Mouse (Mus musculus) heart, embryonic 13.5 days (tissue): Measurements from ENCODE around the gene Mnd1. TPM values are rescaled to one million over a fixed set of nuclear protein-coding genes. Genes with fewer than 3 reads are reported as not detected.

Experiments used
- ATAC-seq: fragments of 200-750 bp; cut with Nextera tagmentation; 2 replicates; pipeline ENCODE4 v1.8.0; 2017; ENCODE audit warnings: moderate TSS enrichment; ENCODE audit not compliant: insufficient number of reproducible peaks, low FRiP score, low TSS enrichment; ENCODE audit errors: extremely low read depth
- H3K27ac ChIP-seq: fragments of 300-500 bp; sonication (generic); replicated peaks from 2 replicates; pipeline ENCODE4 v1.5.1; 2015; ENCODE audit warnings: moderate library complexity, mild to moderate bottlenecking, inconsistent platforms
- H3K27me3 ChIP-seq: fragments of 300-500 bp; sonication (generic); replicated peaks from 2 replicates; pipeline ENCODE4 v1.6.1; 2015; ENCODE audit warnings: mild to moderate bottlenecking, inconsistent platforms
- H3K36me3 ChIP-seq: fragments of 300-500 bp; sonication (generic); 2 replicates; pipeline ENCODE4 v1.6.1; 2015; ENCODE audit warnings: mild to moderate bottlenecking, inconsistent platforms
- H3K4me1 ChIP-seq: fragments of 300-500 bp; sonication (generic); 2 replicates; pipeline ENCODE4 v1.6.1; 2015; ENCODE audit warnings: inconsistent platforms
- H3K4me2 ChIP-seq: fragments of 300-500 bp; sonication (generic); 2 replicates; pipeline ENCODE4 v1.6.1; 2015; ENCODE audit warnings: inconsistent platforms, mild to moderate bottlenecking, moderate library complexity
- H3K4me3 ChIP-seq: fragments of 300-500 bp; sonication (generic); 2 replicates; pipeline ENCODE4 v1.5.1; 2015; ENCODE audit warnings: moderate library complexity, mild to moderate bottlenecking, inconsistent platforms
- H3K9ac ChIP-seq: fragments of 300-500 bp; sonication (generic); 2 replicates; pipeline ENCODE4 v1.6.1; 2015; ENCODE audit warnings: inconsistent platforms, mild to moderate bottlenecking, moderate library complexity
- H3K9me3 ChIP-seq: fragments of 300-500 bp; sonication (generic); 2 replicates; pipeline ENCODE4 v1.6.1; 2016; ENCODE audit warnings: inconsistent platforms
- WGBS: fragments of 180-500 bp; shearing (Covaris S2); methylation state at CpG from one replicate; pipeline ENCODE4 v1.1.7; 2015; ENCODE audit warnings: mixed read lengths; 5-methylcytosine and 5-hydroxymethylcytosine counted together
- polyA plus RNA-seq: library from polyadenylated mRNA; unstranded; fragments of >200 nt; fragmentation: Nextera tagmentation; extraction: Ambion mirVana; gene quantifications from 2 replicates; pipeline ENCODE4 v1.2.1, GENCODE M21; 2015

The Mnd1 gene
- 7.6 and 9.2 TPM in 2 replicates for polyA plus RNA-seq

DNA sequence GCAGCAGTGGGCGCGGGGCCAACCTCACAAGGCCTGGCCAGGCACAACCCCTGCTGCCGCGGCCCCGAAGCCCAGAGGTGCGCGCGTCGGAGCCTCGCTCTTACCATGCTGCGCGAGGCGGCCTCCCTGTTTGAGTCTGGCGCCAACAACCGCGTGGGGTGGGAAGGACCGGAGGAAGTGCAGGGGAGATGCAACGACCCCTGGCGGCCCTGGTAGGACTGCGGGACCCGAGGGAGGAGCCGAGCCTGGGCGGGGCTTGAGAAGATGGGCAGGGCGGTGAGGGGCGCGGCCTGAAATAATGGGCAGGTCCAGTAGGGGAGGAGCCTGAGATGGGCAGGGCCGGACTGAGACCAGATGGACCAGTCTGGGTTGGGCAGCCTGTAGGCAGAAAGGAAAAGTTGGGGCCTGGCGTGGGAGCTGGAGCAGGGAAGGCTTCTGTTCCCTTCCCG is at the start of gene Mnd1:
Mnd1 (minus strand) TSS at position 229 of the 449 bp plus-strand sequence.
- Histone ChIP-seq H3K9ac (peak within 1 kb of the TSS; percentile 86), H3K4me1 (peaks cover 5% of the 10 kb centered on the region; the same call in 1 of the 2 replicates), H3K27ac (peak within 1 kb of the TSS; percentile 53; the same call in 1 of the 2 replicates), H3K36me3 (peaks cover 5% of the 10 kb centered on the region; the same call in 1 of the 2 replicates), H3K4me2 (peak within 1 kb of the TSS; percentile 99), H3K9me3 (no peaks in the 10 kb centered on the region), H3K4me3 (peak within 1 kb of the TSS; percentile 72), H3K27me3 (no peaks in the 10 kb centered on the region)
- under 1% methylated on average over 29 of the region's 29 CpGs for WGBS
- ATAC-seq: peak; percentile 98

DNA sequence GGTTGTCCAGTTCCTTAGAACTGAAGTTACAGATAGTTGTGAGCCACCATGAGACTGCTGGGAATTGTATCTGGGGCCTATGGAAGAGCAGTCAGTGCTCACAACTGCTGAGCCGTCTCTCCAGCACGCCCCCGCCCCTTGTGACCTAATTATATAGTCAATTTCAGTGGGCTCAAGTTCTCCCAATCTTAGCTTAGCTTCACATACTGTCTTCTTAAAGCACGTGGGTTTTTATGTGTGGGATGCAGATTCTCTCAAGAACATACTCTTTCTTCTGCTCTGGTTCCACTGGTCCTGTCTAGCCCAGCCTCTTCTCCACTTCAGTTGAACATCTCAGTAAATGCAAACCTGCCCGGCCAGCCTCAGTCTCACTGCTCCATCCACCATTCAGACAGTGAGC is 49.1 kb upstream of the Mnd1 start:
- Histone ChIP-seq H3K4me2 (no peak overlapping the region), H3K9me3 (no peaks in the 10 kb centered on the region), H3K27ac (no peak overlapping the region), H3K9ac (no peak overlapping the region), H3K27me3 (no peaks in the 10 kb centered on the region), H3K4me1 (no peaks in the 10 kb centered on the region), H3K36me3 (no peaks in the 10 kb centered on the region), H3K4me3 (no peak overlapping the region)
- no peak for ATAC-seq
- WGBS: 77% methylated on average over 5 of the region's 5 CpGs

GRCm38 (mm10) chr3:84200559-84201420 is 45.2 kb upstream of the Mnd1 start:
- Histone ChIP-seq H3K4me3 (no peak overlapping the region), H3K4me1 (no peaks in the 10 kb centered on the region), H3K36me3 (no peaks in the 10 kb centered on the region), H3K27ac (no peak overlapping the region), H3K4me2 (no peak overlapping the region), H3K9ac (no peak overlapping the region), H3K9me3 (no peaks in the 10 kb centered on the region), H3K27me3 (no peaks in the 10 kb centered on the region)
- WGBS: 70% methylated on average over 13 of the region's 13 CpGs
- ATAC-seq: no peak

DNA sequence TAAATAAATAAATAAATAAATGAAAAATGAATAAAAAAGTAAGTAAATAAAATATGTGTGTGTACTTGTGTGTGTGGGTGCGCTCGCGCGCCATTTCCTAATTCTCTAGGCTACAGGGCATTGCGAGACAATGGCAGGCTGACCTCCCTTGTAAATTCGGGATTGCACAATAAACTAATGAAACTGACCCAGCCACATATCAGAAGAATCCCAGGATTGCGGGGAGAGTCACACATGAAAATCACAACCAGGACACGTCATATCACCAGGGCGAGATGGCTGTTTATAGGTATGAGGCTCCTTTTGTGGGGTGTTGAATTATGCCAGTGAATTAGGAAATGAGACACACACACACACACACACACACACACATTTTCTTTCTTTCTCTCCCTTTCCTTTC is 43.9 kb upstream of the Mnd1 start:
- 90% methylated on average over 9 of the region's 9 CpGs for WGBS
- H3K4me1 ChIP-seq: no peaks in the 10 kb centered on the region
- no peaks in the 10 kb centered on the region for H3K36me3 ChIP-seq
- no peak overlapping the region for H3K4me2 ChIP-seq
- no peak for ATAC-seq
- no peak overlapping the region for H3K27ac ChIP-seq
- H3K27me3 ChIP-seq: no peaks in the 10 kb centered on the region
- no peak overlapping the region for H3K9ac ChIP-seq
- H3K4me3 ChIP-seq: no peak overlapping the region
- H3K9me3 ChIP-seq: no peaks in the 10 kb centered on the region

GRCm38 (mm10) chr3:84198229-84198628 is 42.6 kb upstream of the Mnd1 start:
- H3K4me1 ChIP-seq: no peaks in the 10 kb centered on the region
- H3K4me2 ChIP-seq: no peak overlapping the region
- ATAC-seq: no peak
- no peaks in the 10 kb centered on the region for H3K9me3 ChIP-seq
- 87% methylated on average over 3 of the region's 3 CpGs for WGBS
- H3K27ac ChIP-seq: no peak overlapping the region
- no peak overlapping the region for H3K4me3 ChIP-seq
- H3K9ac ChIP-seq: no peak overlapping the region
- no peaks in the 10 kb centered on the region; the same call in 1 of the 2 replicates for H3K27me3 ChIP-seq
- H3K36me3 ChIP-seq: no peaks in the 10 kb centered on the region

- H3K4me1 ChIP-seq: peaks cover 11% of the 10 kb centered on the region
- 61% methylated on average over 4 of the region's 4 CpGs for WGBS
- no peak overlapping the region for H3K27ac ChIP-seq
- H3K27me3 ChIP-seq: peaks cover 11% of the 10 kb centered on the region
- no peak for ATAC-seq
- no peak overlapping the region for H3K4me2 ChIP-seq
- no peaks in the 10 kb centered on the region for H3K36me3 ChIP-seq
- H3K4me3 ChIP-seq: no peak overlapping the region
- no peak overlapping the region for H3K9ac ChIP-seq
- H3K9me3 ChIP-seq: no peaks in the 10 kb centered on the region
These were observed 38.3 kb upstream of the Mnd1 start for GRCm38 (mm10) chr3:84193881-84194280.

DNA sequence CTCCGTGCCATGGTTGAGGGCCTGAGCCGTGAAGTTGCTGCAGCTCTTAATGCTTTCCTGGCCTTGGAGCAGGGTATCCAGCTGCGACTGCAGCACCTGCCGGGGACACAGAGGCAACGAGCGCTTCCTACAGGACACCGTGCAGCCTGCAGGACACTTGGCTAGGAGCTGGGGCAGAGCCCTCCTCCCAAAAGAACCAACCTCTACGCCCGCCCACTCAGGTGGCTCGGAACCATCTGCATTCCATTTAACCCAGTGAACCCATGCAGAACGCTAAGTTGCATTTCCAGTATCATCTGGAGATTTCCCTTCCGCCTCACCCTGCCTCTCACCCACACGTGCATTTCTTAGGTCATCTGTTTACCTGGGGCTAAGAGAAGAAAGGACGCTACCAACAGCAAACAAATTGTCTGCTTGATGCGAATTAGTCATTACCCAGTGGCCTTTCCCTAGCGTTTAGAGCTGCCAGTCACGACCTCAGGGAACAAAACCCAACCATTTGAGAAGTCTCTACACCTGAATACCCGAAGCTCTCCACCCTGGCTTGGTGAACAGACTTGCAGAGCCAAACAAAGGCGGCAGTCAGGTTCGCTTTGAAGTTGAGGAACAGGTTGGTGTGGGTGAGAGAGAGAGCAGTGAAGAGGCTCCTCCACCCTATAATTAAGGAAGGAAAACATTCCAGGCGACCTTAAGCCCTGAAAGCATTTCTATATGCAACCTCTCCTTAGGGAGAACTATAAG is 35.7 kb upstream of the Mnd1 start:
- H3K4me3 ChIP-seq: peak overlapping the region; percentile 66
- ATAC-seq: no peak
- H3K4me1 ChIP-seq: peaks cover 11% of the 10 kb centered on the region
- WGBS: 32% methylated on average over 21 of the region's 21 CpGs
- peak overlapping the region; percentile 76 for H3K4me2 ChIP-seq
- peak overlapping the region; percentile 81 for H3K9ac ChIP-seq
- no peaks in the 10 kb centered on the region for H3K9me3 ChIP-seq
- H3K36me3 ChIP-seq: no peaks in the 10 kb centered on the region
- H3K27me3 ChIP-seq: peaks cover 11% of the 10 kb centered on the region
- H3K27ac ChIP-seq: no peak overlapping the region

GRCm38 (mm10) chr3:84190513-84191061 is 35.0 kb upstream of the Mnd1 start:
- Histone ChIP-seq H3K36me3 (no peaks in the 10 kb centered on the region), H3K9ac (peak overlapping the region; percentile 81), H3K4me2 (peak overlapping the region; percentile 76), H3K9me3 (no peaks in the 10 kb centered on the region), H3K27ac (peak overlapping the region; percentile 5; the same call in 1 of the 2 replicates), H3K4me3 (peak overlapping the region; percentile 66), H3K27me3 (peaks cover 11% of the 10 kb centered on the region), H3K4me1 (peaks cover 11% of the 10 kb centered on the region)
- 2% methylated on average over 41 of the region's 41 CpGs for WGBS
- ATAC-seq: no peak

DNA sequence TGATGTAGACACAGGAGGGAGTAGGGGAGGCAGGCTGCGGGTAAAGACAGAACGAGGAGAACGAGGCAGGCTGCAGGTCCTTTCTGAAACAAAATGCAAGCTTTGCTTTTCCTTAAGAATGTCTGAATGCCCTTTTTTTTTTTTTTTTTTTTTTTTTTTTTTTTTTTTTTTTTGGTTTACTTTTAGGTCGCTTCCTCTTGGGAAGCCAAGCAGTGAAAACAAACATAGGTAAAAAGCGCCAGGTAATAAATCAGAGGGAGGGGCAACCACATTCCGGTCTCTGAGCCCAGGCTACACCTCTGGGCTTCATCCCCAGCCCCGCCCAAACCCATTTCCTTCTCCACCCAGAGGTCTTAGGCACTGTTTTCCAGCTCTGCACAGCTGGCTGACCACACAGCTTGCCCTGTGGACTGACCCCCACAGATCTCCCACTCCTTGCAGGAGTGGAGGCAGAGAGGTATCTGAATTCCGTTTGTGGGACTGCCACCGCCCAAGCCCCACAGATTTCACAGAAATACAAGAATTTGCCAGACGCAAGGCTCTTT is 34.1 kb upstream of the Mnd1 start:
- Histone ChIP-seq H3K9ac (peak overlapping the region; percentile 81), H3K4me1 (peaks cover 11% of the 10 kb centered on the region), H3K27ac (no peak overlapping the region), H3K9me3 (no peaks in the 10 kb centered on the region), H3K27me3 (peaks cover 11% of the 10 kb centered on the region), H3K4me2 (peak overlapping the region; percentile 76), H3K36me3 (no peaks in the 10 kb centered on the region), H3K4me3 (peak overlapping the region; percentile 66)
- ATAC-seq: no peak
- WGBS: 30% methylated on average over 10 of the region's 10 CpGs

GRCm38 (mm10) chr3:84181717-84182116 is 26.1 kb upstream of the Mnd1 start:
- Histone ChIP-seq H3K4me1 (no peaks in the 10 kb centered on the region), H3K36me3 (peaks cover 4% of the 10 kb centered on the region), H3K9me3 (no peaks in the 10 kb centered on the region), H3K27ac (no peak overlapping the region), H3K4me2 (no peak overlapping the region), H3K27me3 (no peaks in the 10 kb centered on the region), H3K9ac (no peak overlapping the region), H3K4me3 (no peak overlapping the region)
- no peak for ATAC-seq
- 55% methylated on average over 4 of the region's 4 CpGs for WGBS

DNA sequence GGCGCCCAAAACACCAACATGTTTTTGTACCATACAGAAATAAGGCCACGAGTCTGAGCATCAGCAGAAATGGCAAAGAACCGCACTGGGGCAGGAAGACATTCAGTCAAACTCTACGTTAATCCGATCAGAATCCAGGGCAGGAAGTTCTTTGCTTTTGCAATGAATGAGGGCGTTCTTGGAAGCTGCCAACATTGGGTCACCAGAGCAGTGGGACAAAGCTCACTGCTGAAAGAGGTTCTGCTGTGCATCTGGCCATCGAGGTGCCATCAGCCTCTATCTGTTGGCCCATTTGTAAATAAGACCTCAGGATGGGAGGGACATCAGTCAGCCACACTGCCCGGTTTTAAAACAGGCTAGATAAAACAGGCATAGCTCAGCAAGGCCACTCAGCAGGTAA is 25.5 kb upstream of the Mnd1 start:
- H3K27ac ChIP-seq: no peak overlapping the region
- H3K27me3 ChIP-seq: no peaks in the 10 kb centered on the region
- H3K4me3 ChIP-seq: no peak overlapping the region
- H3K4me2 ChIP-seq: no peak overlapping the region
- H3K4me1 ChIP-seq: no peaks in the 10 kb centered on the region
- no peak overlapping the region for H3K9ac ChIP-seq
- no peaks in the 10 kb centered on the region for H3K9me3 ChIP-seq
- ATAC-seq: no peak
- 46% methylated on average over 8 of the region's 8 CpGs for WGBS
- H3K36me3 ChIP-seq: peaks cover 9% of the 10 kb centered on the region
